Mouse (Mus musculus) megakaryocyte, embryonic 14.5 days (primary cell): ENCODE measurements around the gene Gm45623.

Source experiments
- FLI1 ChIP-seq: IDR thresholded peaks from 2 replicates; pipeline ENCODE4 v1.6.1; 2012; ENCODE audit warnings: low read length, inconsistent platforms, mixed read lengths
- GATA1 ChIP-seq: IDR thresholded peaks from 3 replicates; pipeline ENCODE4 v1.6.1; 2012; ENCODE audit warnings: mixed read lengths, low read length, inconsistent platforms, borderline replicate concordance

DNA sequence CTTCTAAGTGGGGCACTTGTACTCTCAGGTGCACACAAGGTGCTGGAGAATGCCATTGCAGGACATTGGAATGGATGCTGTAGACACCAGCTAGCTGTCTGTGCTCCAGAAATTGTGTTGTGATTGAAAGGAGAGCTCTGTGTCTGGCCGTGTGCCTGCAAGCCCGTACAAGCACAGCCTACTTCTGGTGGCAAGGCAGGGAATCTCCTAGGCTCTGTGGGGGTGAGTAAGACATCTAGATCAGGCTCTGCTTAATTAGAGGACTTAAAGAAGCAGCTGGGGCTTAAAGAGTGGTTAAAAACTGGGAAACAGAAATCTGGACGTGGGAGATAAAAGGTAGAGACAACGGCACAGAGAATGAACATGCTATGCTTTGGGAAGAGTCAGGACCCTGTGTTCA, 46.0 kb downstream of the Gm45623 start:
- TF ChIP-seq FLI1 (no peak), GATA1 (no peak)
